Mouse (Mus musculus) megakaryocyte, adult 5-6 weeks (primary cell): ENCODE measurements at regions not wholly inside any gene's neighbourhood (a gene's known extent, or its start where the extent isn't known, plus 50 kb on each side); places are given as distances from the start of the nearest gene placed in this dataset.

ENCODE experiments used
- ATAC-seq: 2 replicates; pipeline ENCODE4 v1.8.0; 2016; ENCODE audit warnings: mild to moderate bottlenecking, inconsistent platforms; ENCODE audit not compliant: poor library complexity, severe bottlenecking

GRCm38 (mm10) chr8:26793606-26794292 lies 183.4 kb upstream of the Zfp703 start:
- no peak for ATAC-seq

DNA sequence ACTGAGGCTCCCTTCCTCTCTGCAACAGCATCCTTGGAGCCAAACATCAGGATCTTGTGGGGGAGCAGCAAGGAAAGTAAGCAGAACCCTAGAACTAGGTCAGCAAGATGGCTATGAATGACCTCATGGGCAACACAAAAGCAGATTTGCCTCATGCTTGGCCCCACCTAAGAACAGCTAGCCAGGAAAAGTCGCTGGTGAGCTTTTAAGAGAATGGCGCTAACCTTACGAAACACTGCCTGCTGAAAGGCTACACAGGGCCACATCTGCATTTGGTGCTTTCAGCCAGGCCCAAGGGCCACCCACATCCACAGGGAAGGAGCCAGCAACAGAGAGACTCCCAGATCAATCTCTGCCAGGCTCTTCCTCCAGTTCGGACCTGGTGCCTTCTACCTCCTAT lies 182.7 kb upstream of the Zfp703 start:
- no peak for ATAC-seq

- no peak for ATAC-seq
These were observed 181.5 kb upstream of the Zfp703 start for GRCm38 (mm10) chr8:26795616-26796015.

DNA sequence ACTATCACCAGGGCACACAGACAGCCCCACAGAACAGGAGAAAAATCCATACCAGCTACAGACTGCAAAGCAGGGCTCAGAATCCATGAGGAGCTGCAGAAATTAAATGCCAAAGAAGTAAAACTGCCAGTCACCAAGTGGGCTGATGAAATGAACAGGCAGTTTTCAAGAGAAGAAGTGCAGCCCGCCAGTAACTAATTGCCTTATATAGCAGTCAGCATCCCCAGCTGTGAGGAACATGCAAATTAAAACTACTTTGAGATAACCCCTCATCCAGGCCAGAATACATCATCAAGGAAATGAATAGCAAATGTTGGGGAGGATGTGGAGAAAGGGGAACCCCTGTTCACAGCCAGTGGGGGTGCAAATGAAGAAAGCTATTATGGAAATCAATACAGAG lies 177.3 kb upstream of the Zfp703 start:
- ATAC-seq = no peak

GRCm38 (mm10) chr8:26804089-26804488 lies 173.0 kb upstream of the Zfp703 start:
- no peak for ATAC-seq

DNA sequence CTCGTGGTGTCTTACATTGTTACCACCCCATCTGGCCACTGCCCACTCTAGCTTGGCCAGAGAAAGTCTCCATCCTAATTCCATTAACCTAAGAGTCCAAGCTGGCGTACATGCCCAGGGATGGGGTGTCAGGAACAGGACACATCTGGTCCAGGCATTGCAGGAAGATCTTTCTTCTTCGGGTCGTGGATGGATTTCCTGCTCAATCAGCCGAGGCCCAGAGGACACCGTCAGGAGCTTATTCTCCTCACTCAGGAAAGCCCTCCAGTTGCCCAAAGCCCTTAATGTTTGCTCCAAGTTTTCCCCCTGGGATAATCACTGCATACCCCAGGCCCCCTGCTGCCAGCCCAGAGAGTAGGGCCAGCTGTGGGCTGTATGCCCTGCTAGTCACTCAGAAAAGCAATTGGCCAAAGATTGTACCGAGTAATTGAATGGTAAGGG lies 172.2 kb upstream of the Zfp703 start:
- no peak for ATAC-seq

DNA sequence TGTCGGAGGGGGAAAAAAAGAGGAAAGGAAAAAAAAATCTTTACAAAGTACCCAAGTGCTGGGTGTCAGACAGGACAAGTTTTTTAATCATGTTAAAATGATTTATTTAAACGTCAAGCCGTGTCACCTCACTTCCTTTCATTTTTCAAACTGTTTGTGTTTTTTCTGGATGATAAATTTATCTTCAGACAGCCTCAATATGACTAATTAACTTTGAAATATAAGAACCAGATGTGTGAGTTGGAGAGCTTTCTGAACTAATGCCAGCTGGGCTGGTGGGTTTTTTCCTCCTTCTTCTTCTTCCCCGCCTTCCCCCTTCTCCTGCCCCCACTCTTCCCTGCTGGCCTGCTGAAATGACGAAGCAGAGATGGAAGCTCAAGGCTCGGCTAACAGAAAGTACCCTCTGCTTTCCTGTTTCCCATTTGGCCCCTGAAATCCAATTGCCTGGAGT lies 171.7 kb upstream of the Zfp703 start:
- ATAC-seq = no peak

DNA sequence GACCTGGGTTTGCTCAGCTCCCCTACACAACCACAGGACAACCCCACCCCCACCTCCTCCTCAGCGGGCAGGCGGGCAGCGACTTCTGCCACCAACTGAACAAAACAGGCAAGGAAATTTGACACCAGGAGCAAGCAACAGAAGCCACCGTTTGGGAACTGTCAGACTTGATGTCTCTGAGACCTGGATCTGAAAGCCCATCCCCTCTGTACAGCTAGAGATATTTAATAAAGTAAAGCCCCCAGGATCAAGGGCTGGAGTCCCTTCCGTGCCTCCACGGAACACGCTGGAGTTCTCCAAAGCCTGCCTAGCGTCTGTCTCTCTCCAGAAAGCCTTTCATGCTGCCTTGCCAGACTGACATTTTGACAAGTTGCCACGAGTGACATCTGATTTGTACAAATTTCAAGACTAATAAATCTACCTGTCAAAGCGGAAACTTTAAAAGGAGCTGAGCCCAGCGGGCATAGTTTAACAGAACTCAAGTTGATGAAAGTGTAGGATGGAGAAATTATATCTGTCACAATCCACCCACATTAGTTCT lies 168.9 kb upstream of the Zfp703 start:
- ATAC-seq = no peak

DNA sequence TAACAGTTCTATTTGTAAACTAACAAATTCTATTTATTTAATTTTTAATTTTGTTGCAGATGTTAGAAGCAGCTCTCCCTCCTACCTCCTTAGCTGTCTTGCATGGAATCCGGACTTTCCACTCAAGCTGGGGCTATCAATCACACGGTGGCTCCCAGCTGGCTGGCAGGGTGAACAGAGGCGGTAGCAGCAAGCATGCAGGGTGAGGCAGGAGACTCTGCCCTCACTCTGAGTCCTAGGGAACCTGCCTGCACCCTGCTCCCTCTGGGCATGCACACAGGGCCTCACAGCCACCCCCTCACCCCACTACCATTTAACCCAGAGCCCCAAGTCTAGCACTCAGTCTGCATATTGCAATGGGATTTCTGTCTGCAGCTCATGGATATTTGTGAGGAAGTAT lies 168.4 kb upstream of the Zfp703 start:
- no peak for ATAC-seq

GRCm38 (mm10) chr8:26809943-26810342 lies 167.2 kb upstream of the Zfp703 start:
- no peak for ATAC-seq

GRCm38 (mm10) chr8:26811533-26812236 lies 165.4 kb upstream of the Zfp703 start:
- ATAC-seq = no peak

DNA sequence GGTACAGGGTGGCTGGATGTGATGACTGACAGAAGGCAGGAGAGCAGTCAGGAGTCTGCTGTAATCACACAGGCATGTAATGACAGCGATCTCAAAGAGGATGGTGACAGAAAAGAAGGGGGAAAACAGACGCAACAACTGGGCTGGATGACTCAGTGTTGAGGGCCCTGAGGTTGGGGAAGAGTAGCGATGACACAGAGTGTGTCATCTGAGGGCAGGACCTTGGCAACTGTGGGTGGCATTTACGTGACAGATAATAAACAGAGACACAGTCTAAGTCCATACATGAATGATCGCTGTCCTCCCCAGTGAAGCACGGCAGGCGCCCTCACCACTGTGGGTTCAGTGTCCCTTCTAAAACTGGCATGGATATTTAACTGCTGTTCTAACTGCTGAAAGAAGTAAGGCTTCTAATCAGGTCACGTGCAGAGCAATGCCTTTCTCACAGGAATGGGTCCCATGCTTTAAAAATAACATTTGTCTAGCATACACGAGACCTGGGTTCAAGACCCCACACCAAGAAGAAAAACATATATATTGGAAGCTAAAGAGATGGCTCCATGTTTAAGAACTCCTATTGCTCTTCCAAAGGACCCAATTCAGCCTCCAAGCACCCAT lies 163.8 kb upstream of the Zfp703 start:
- peak; percentile 18; the same call in 1 of the 2 replicates for ATAC-seq

GRCm38 (mm10) chr8:26815020-26815584 lies 162.0 kb upstream of the Zfp703 start:
- no peak for ATAC-seq

DNA sequence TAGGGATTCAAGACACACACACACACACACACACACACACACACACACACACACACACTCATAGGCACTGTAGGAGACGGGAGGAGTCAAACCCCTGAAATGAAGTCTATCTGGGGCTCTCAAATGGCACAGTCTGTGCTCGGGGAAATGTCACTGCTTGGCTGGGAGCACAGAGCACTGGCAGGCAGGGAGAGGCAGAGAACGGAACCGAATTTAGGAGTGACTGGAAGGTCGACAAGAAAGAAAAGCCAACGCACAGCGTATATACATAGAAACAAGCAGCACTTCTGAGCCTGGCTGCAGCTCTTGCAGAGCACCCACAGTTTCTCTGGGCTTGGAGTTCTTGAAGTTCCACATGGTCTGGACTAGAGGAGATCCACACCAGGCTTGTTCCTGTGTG lies 160.1 kb upstream of the Zfp703 start:
- ATAC-seq = no peak

- ATAC-seq = no peak
These were observed 152.8 kb upstream of the Zfp703 start for GRCm38 (mm10) chr8:26824189-26824941.

GRCm38 (mm10) chr8:26828311-26828909 lies 148.7 kb upstream of the Zfp703 start:
- ATAC-seq = no peak

DNA sequence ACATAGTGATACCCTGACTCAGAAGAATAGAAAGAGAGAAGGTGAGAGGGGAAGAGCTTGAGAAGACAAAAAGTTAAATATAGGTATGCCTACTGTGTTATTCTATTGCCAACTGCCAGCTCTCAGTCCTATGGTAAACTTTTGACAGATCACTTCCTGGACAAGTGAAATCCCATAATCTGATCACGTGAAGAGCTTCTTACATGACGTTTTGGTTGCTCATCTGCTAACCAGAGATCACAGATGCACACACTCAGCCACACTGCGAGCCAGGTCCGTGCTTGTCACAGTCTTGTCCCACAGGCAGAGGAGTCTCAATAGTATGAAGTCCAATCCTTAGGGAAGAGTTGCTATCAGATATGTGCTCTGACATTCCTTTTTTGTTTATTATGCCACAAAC lies 147.8 kb upstream of the Zfp703 start:
- no peak for ATAC-seq

GRCm38 (mm10) chr8:26831148-26831547 lies 146.0 kb upstream of the Zfp703 start:
- peak; percentile 21; the same call in 1 of the 2 replicates for ATAC-seq

- ATAC-seq = no peak
These were observed 145.3 kb upstream of the Zfp703 start for GRCm38 (mm10) chr8:26831790-26832189.

- no peak for ATAC-seq
These were observed 144.6 kb upstream of the Zfp703 start for GRCm38 (mm10) chr8:26832546-26832945.
